Mouse (Mus musculus) frontal cortex, postnatal 14 days (tissue): ENCODE results near the gene Scgb2b19.
"Not testable (repeated sequence)": the region's sequence is repeated elsewhere in the genome, so short reads cannot be mapped to it uniquely, and the experiment has no call there.

Source experiments
- DNase-seq, 2 experiments: peaks; one replicate each; pipeline ENCODE4 v3.0.0; 2022; ENCODE audit warnings: low spot score in 2 of 2

Gene Scgb2b19

GRCm38 (mm10) chr7:33280238-33280637 is at the start of gene Scgb2b19:
TSS of gene Scgb2b19 (minus strand) at chr7:33280338.
- DNase-seq = not testable (repeated sequence)

GRCm38 (mm10) chr7:33286991-33287390 is 6.9 kb upstream of the Scgb2b19 start, which contains the start of gene Scgb1b19:
TSS of gene Scgb1b19 (plus strand) at chr7:33287291.
- DNase-seq = not testable (repeated sequence)
